Mouse (Mus musculus) heart, postnatal 25 days (tissue): ENCODE data around the gene H1f0. TPM values are rescaled to one million over a fixed set of nuclear protein-coding genes. Genes with fewer than 3 reads are reported as not detected.
"Not testable (repeated sequence)": the region's sequence is repeated elsewhere in the genome, so short reads cannot be mapped to it uniquely, and the experiment has no call there.

Experiments
- DNase-seq: peaks from one replicate; pipeline ENCODE4 v3.0.0; 2022; ENCODE audit warnings: low spot score
- intact Hi-C: fragments of 180-260 bp; cut with DNase I; formaldehyde crosslinking; loops from one replicate; pipeline ENCODE4 v1.15.1; 2025
- total RNA-seq, 2 experiments: library from RNA; stranded (reverse); gene quantifications; 2 replicates each; pipeline ENCODE4 v1.2.3; 2021

H1f0 gene
- total RNA-seq, 2 experiments from 2014 or later: 95.9 to 98.4 TPM

- intact Hi-C loops: no loop called here
- no peak for DNase-seq
Measured at GRCm38 (mm10) chr15:79002036-79002435, 26.2 kb upstream of the H1f0 start.

DNA sequence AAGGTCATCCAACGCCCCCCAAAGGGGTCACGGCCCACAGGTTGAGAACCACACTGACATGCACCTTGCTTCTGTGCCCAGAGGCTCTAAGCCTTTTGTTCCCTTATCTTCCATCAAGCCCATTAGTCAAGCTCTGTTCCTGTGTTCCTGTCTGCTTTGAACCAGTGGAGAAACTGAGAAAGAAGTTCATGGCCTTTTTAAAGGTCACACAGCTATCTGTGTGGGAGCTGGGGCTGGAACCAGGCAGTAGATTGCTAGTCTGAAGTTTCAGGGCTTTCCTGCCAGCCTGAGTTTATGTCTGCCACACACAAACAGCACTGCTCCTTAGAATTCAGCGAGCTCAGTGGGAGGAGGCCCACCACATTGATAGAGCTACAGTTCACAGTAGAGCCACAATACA, 25.2 kb upstream of the H1f0 start:
- DNase-seq: no peak
- intact Hi-C loops: no loop called here

DNA sequence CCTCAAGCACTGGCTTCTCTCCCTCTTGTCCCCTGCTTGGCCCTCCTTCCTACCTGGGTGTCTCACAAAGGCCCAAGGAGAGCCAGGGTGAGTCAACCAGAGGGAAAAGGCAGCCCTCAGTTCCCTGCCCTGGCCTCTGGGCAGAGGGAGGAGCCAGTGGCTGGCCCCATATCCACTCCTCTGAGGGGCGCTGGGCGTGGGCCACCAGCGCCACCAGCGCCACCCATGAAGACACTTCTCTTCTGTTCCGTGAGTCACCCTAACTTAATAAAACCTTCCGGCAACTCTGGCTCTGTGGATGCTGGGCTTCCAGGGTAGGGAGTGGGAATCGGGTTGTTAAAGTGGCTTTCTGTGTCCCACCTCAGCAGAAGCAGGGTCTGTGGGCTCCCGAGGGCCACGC, 22.7 kb upstream of the H1f0 start:
- intact Hi-C loops: no loop called here
- DNase-seq: no peak

DNA sequence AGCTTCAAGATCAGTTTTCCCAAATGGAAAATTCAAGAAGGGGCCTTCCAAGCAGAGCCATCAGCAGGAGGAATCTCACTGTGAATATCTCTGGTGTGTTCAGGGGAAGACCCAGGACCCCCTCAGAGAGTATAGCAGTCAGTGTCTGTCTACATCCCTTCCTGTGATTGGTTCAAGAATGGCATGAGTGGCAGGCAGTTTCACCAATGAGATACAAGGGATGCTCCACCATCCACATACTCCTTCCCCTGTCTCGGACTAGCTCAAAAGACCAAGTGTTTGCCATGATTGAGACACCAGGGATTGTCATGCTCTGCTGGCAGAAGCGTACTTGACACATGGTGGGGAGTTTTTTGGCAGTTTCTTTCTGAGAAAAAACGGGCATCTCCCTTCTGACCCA, 21.6 kb upstream of the H1f0 start:
- intact Hi-C loops: no loop called here
- no peak for DNase-seq

DNA sequence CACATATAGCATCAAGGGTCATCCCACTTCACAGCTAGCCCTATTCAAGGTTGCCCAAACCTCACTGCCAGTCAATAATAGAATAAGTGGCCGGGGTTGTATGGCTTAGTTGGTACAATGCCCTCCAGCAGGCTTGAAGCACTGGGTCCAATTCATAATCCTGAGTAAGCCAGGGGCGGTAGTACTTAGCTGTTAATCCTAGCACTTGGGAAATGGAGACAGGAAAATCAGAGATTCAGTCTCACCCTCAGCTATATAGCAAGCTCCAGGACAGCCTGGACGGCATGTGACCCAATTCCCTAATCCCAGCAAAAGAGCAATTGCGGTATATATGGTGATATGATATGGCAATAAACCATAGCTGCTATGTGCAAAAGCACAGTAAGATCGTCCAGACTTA, 21.2 kb upstream of the H1f0 start:
- intact Hi-C loops: no loop called here
- DNase-seq: no peak

GRCm38 (mm10) chr15:79007836-79008235, 20.4 kb upstream of the H1f0 start:
- DNase-seq, intact Hi-C loops: not testable (repeated sequence)

DNA sequence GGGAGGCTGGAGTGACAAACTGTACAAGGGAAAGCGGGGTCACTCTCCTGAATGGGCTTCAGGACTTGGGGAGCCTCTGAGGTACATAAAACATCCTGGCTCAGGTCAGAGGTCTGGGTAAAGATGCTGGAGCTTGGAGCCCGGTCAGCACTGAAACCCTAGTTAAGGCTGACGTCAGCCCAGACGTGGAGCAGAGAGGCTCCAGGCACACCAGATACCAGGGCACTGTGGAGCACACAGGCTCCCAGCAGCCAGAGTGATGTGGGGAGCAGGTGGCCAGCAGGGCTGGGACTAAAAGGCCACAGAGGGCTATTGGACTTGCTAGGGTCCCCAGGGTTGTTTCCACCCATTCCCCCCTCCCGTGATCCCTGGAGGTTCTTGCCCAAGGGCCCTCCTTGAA, 18.5 kb upstream of the H1f0 start:
- intact Hi-C loops: no loop called here

GRCm38 (mm10) chr15:79011550-79011949, 16.7 kb upstream of the H1f0 start:
- intact Hi-C loops: no loop called here
- DNase-seq: no peak

More for the DNA sequence above, 18.5 kb upstream of the H1f0 start:
- no peak for DNase-seq

DNA sequence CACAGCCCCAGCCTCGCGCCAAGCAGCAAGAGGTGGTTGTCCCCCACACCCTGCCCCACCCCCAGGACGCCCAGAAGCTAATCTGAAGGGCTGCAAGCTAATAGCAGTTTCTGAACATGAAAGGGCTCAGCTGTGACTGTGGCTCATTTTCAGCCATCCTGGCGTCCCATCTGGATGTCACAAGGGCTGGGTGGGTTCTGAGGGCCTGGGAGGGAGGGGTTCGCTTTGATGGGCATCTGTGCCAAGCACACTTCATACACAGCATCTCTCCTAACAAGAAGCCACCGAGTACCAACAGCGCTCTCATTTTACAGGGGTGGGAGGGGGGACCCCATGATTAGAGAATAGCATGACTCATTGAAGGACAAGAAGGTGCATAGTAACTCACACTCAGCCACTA, 14.9 kb upstream of the H1f0 start:
- DNase-seq: no peak
- intact Hi-C loops: no loop called here

DNA sequence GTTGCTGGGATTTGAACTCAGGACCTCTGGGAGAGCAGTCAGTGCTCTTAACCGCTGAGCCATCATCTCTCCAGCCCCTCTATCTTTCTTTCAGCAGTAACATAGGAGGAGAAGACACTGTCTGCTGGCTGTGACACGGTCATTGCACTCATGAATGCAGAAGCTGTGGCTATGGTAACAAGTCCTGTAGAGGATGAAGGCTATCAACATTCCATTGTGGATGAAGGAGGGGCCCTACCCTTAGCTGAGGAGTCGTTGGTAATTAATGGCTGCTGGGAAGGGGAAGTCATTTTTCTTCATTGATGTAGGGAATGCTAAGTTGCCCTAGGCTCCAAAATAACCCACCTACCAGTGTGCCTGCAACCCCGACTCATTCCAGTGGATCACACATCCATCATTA, 10.1 kb upstream of the H1f0 start:
- no peak for DNase-seq
- intact Hi-C loops: no loop called here

- no peak for DNase-seq
- intact Hi-C loops: no loop called here
Measured at GRCm38 (mm10) chr15:79018886-79019285, 9.4 kb upstream of the H1f0 start.

DNA sequence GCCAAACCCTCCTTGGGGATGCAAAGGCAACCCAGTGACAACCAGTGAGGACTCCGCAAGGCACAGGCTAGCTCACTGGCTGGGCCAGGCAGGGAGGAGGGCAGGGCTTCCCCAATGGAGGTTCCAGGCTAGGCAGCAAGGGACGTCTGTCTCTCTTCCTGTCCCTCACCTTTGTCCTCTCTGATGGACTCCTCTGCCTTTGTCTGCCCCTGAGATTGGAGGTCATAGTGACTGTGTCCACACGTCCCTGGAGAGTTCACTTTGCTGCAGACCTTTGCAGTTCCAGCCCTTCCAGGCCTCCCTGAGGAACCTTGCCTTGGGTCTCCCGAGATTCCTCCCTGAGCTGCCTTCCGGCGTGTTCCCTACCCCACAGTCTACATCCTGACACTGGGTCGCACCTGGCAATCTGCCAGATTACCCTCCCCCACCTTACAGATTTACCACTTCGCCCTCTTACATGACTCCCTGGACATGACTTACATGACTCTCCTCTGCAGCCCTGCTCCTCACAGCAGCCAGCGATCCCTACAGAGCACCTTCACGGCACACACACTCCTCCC, 5.5 kb upstream of the H1f0 start:
- intact Hi-C loops: no loop called here
- no peak for DNase-seq

- DNase-seq: no peak
- intact Hi-C loops: no loop called here
Measured at GRCm38 (mm10) chr15:79023366-79023765, 4.9 kb upstream of the H1f0 start.

DNA sequence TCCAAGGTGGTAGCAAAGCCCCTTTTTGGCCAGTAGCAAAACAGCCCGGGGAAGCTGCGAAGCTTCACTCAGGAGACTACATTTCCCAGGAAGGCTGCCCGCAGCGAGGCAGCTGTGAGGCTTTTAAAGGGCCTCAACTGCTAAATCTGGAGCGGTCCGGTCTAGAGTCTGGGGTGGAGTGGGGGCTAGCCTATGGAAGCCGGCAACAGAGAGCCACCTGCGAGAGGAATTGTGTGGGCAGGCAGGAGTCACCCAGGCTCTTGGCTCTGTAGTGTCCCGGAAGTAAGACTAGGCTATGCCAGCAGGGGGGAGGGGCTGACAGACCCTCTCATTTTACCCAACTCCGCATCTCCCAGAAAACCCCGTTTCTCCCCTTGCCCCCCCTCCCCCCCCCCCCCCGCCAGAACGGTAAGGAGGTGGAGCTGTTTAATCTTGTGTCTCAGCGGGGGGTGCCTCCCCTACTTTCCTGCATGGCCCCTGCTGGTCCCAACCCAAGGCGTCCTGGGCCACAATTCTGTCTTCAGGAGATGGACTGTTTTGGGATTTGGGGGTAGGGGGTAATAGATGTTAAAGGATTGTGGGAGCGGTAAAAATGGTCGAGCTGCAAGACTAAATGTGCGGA, 2.5 kb upstream of the H1f0 start:
- no peak for DNase-seq
- intact Hi-C loops: no loop called here

- DNase-seq: no peak
- intact Hi-C loops: no loop called here
Measured at GRCm38 (mm10) chr15:79026511-79027290, 1.5 kb upstream of the H1f0 start.

- intact Hi-C loops: loop anchor here (2.0 kb wide), 1 partner anchor 45 kb away; no protein-coding TSS in a partner anchor
- DNase-seq: peak; percentile 23
Measured at GRCm38 (mm10) chr15:79027291-79028205, 702 bp upstream of the H1f0 start.

DNA sequence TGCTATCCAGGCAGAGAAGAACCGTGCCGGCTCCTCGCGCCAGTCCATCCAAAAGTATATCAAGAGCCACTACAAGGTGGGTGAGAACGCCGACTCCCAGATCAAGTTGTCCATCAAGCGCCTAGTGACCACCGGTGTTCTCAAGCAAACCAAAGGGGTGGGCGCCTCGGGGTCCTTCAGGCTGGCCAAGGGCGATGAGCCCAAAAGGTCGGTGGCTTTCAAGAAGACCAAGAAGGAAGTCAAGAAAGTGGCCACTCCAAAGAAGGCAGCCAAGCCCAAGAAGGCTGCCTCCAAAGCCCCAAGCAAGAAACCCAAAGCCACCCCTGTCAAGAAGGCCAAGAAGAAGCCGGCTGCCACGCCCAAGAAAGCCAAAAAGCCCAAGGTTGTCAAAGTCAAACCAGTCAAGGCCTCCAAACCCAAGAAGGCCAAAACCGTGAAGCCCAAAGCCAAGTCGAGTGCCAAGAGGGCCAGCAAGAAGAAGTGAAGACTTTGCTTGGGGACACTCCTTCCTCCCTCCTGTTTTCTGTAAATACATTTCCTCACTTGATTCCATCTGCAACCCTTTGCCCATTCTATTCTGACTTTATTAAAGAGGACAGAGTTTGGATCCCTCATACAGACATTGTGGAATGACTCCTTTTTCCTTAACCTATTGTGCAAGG, 704 bp downstream of the H1f0 start:
- intact Hi-C loops: loop anchor here (2.0 kb wide), 1 partner anchor 46 kb away; no protein-coding TSS in a partner anchor
- DNase-seq: no peak

- intact Hi-C loops: loop anchor here (2.0 kb wide), 1 partner anchor 47 kb away; no protein-coding TSS in a partner anchor
- DNase-seq: no peak
Measured at GRCm38 (mm10) chr15:79029519-79030241, 1.4 kb downstream of the H1f0 start.
